Mouse (Mus musculus) spleen, adult 2 months (tissue): ENCODE results near the gene Hmcn2. TPM values are rescaled to one million over a fixed set of nuclear protein-coding genes. Genes with fewer than 3 reads are reported as not detected.
A peak's percentile ranks its signal among the peaks of the same experiment; 100 is the strongest.

Experiments
- DNase-seq, 2 experiments: peaks; one replicate each; pipeline versions ENCODE4 v3.0.0 to v3.0.0-alpha.2; 2012 to 2021; ENCODE audit warnings: low spot score in 2 of 2, low read depth in 1 of 2
- H3K27ac ChIP-seq: fragments of 200-500 bp; 2 replicates; pipeline ENCODE4 v1.5.1; 2012; ENCODE audit warnings: low read length, inconsistent platforms; ENCODE audit not compliant: insufficient read depth
- H3K27me3 ChIP-seq: fragments of 200-500 bp; 2 replicates; pipeline ENCODE4 v1.6.1; 2012; ENCODE audit warnings: mild to moderate bottlenecking, moderate library complexity, low read length, inconsistent platforms; ENCODE audit not compliant: control insufficient read depth, insufficient read depth
- H3K36me3 ChIP-seq: fragments of 200-500 bp; 2 replicates; pipeline ENCODE4 v1.6.1; 2012; ENCODE audit warnings: mild to moderate bottlenecking, low read length, inconsistent platforms; ENCODE audit not compliant: control insufficient read depth, insufficient read depth
- H3K4me1 ChIP-seq: fragments of 200-500 bp; 2 replicates; pipeline ENCODE4 v1.6.1; 2011; ENCODE audit warnings: inconsistent platforms; ENCODE audit not compliant: control insufficient read depth, insufficient read depth, insufficient read length
- H3K4me3 ChIP-seq: fragments of 200-500 bp; 2 replicates; pipeline ENCODE4 v1.5.1; 2011; ENCODE audit warnings: mild to moderate bottlenecking, inconsistent platforms; ENCODE audit not compliant: insufficient read depth, insufficient read length; ENCODE audit errors: extremely low read depth
- CTCF ChIP-seq: fragments of 200-500 bp; IDR thresholded peaks from 2 replicates; pipeline ENCODE4 v1.5.1; 2011; ENCODE audit warnings: mild to moderate bottlenecking, inconsistent platforms; ENCODE audit not compliant: insufficient read depth, insufficient read length, insufficient replicate concordance; ENCODE audit errors: extremely low read depth
- POLR2A ChIP-seq: fragments of 200-500 bp; IDR thresholded peaks from 2 replicates; pipeline ENCODE4 v1.6.1; 2011; ENCODE audit warnings: low read depth, low read length, inconsistent platforms
- WGBS: fragments of 180-500 bp; shearing (Covaris S2); methylation state at CpG from one replicate; pipeline ENCODE4 v1.1.7; 2018; 5-methylcytosine and 5-hydroxymethylcytosine counted together
- polyA plus RNA-seq: library from polyadenylated mRNA; depleted of rRNA; stranded (reverse); fragments of >200 nt; gene quantifications from 2 replicates; pipeline ENCODE4 v1.2.3, GENCODE M21; 2012

Hmcn2 gene
- polyA plus RNA-seq, 1 experiment = 1.1 TPM

GRCm38 (mm10) chr2:31291421-31291820 is 22.8 kb upstream of the Hmcn2 start:
- DNase-seq = peak; percentile 17 to 30
- no peaks in the 10 kb centered on the region for H3K36me3 ChIP-seq
- no peak overlapping the region for H3K27ac ChIP-seq
- TF ChIP-seq POLR2A = no peak
- peak; percentile 98 for TF ChIP-seq CTCF
- H3K4me1 ChIP-seq = no peaks in the 10 kb centered on the region
- 14% methylated on average over 6 of the region's 6 CpGs for WGBS
- no peaks in the 10 kb centered on the region for H3K27me3 ChIP-seq
- H3K4me3 ChIP-seq = no peak overlapping the region

GRCm38 (mm10) chr2:31294985-31295384 is 19.2 kb upstream of the Hmcn2 start:
- peak in 1 of 2 experiments; percentile 71 for DNase-seq
- TF ChIP-seq POLR2A (no peak), CTCF (peak; percentile 91; the same call in 1 of the 2 replicates)
- H3K4me3 ChIP-seq = no peak overlapping the region
- no peaks in the 10 kb centered on the region for H3K27me3 ChIP-seq
- H3K27ac ChIP-seq = no peak overlapping the region
- no peaks in the 10 kb centered on the region for H3K36me3 ChIP-seq
- H3K4me1 ChIP-seq = no peaks in the 10 kb centered on the region; the same call in 1 of the 2 replicates
- 1% methylated on average over 4 of the region's 4 CpGs for WGBS

- Histone ChIP-seq H3K4me3 (no peak overlapping the region), H3K4me1 (no peaks in the 10 kb centered on the region; the same call in 1 of the 2 replicates), H3K36me3 (no peaks in the 10 kb centered on the region), H3K27ac (no peak overlapping the region), H3K27me3 (no peaks in the 10 kb centered on the region)
- TF ChIP-seq POLR2A (no peak), CTCF (no peak)
- WGBS = 93% methylated on average over 6 of the region's 6 CpGs
- no peak for DNase-seq
Measured at GRCm38 (mm10) chr2:31296395-31296794, 17.8 kb upstream of the Hmcn2 start.

- peak in 1 of 2 experiments; percentile 34 for DNase-seq
- Histone ChIP-seq H3K36me3 (no peaks in the 10 kb centered on the region), H3K27ac (no peak overlapping the region), H3K27me3 (no peaks in the 10 kb centered on the region), H3K4me3 (peak overlapping the region; percentile 58), H3K4me1 (no peaks in the 10 kb centered on the region; the same call in 1 of the 2 replicates)
- TF ChIP-seq POLR2A (no peak), CTCF (no peak)
- WGBS = 13% methylated on average over 17 of the region's 17 CpGs
Measured at GRCm38 (mm10) chr2:31297602-31298268, 16.5 kb upstream of the Hmcn2 start.

- Histone ChIP-seq H3K27me3 (no peaks in the 10 kb centered on the region), H3K4me1 (no peaks in the 10 kb centered on the region; the same call in 1 of the 2 replicates), H3K36me3 (no peaks in the 10 kb centered on the region), H3K4me3 (no peak overlapping the region), H3K27ac (no peak overlapping the region)
- 68% methylated on average over 4 of the region's 4 CpGs for WGBS
- DNase-seq = no peak
- no peak for TF ChIP-seq POLR2A
- no peak for TF ChIP-seq CTCF
Measured at GRCm38 (mm10) chr2:31298814-31299213, 15.4 kb upstream of the Hmcn2 start.

- WGBS = 26% methylated on average over 4 of the region's 4 CpGs
- H3K27me3 ChIP-seq = no peaks in the 10 kb centered on the region
- no peak overlapping the region for H3K27ac ChIP-seq
- no peak overlapping the region for H3K4me3 ChIP-seq
- H3K4me1 ChIP-seq = no peaks in the 10 kb centered on the region; the same call in 1 of the 2 replicates
- TF ChIP-seq POLR2A (no peak), CTCF (no peak)
- DNase-seq = no peak
- H3K36me3 ChIP-seq = no peaks in the 10 kb centered on the region
Measured at GRCm38 (mm10) chr2:31299266-31299665, 14.9 kb upstream of the Hmcn2 start.

GRCm38 (mm10) chr2:31299996-31300395 is 14.2 kb upstream of the Hmcn2 start:
- Histone ChIP-seq H3K4me3 (no peak overlapping the region), H3K27ac (no peak overlapping the region), H3K36me3 (no peaks in the 10 kb centered on the region), H3K27me3 (no peaks in the 10 kb centered on the region), H3K4me1 (no peaks in the 10 kb centered on the region; the same call in 1 of the 2 replicates)
- no peak for TF ChIP-seq CTCF
- TF ChIP-seq POLR2A = no peak
- DNase-seq = no peak
- 84% methylated on average over 10 of the region's 10 CpGs for WGBS
